Mouse (Mus musculus) monocyte, adult 5-6 weeks (primary cell): ENCODE data around the gene Btbd19. TPM values are rescaled to one million over a fixed set of nuclear protein-coding genes. Genes with fewer than 3 reads are reported as not detected.
A peak's percentile ranks its signal among the peaks of the same experiment; 100 is the strongest.

Experiments
- ATAC-seq: fragments of 153-309, 156-312 bp; replicated peaks from 2 replicates; pipeline ENCODE4 v1.8.0; 2017; ENCODE audit warnings: mild to moderate bottlenecking; ENCODE audit not compliant: low TSS enrichment, insufficient number of reproducible peaks, severe bottlenecking, poor library complexity, low FRiP score
- total RNA-seq: library from RNA; stranded (forward); fragments of 200-1000, 200-491, 200-594 nt; gene quantifications from 3 replicates; pipeline ENCODE4 v1.2.3, GENCODE M21; 2017

Btbd19 gene
- total RNA-seq, 1 experiment from 2014 or later: 16.9 TPM

- no peak for ATAC-seq
These were observed 13.0 kb upstream of the Btbd19 start for GRCm38 (mm10) chr4:117138295-117139216.

- peak; percentile 60 for ATAC-seq
These were observed 10.5 kb upstream of the Btbd19 start for GRCm38 (mm10) chr4:117136034-117136433.

GRCm38 (mm10) chr4:117134601-117134995, 9.1 kb upstream of the Btbd19 start:
- no peak for ATAC-seq

GRCm38 (mm10) chr4:117133817-117134600, 8.5 kb upstream of the Btbd19 start, which contains the start of gene Plk3:
TSS of gene Plk3 (minus strand) at chr4:117133963.
- ATAC-seq: peak; percentile 93

- no peak for ATAC-seq
These were observed 7.9 kb upstream of the Btbd19 start for GRCm38 (mm10) chr4:117133366-117133796.

GRCm38 (mm10) chr4:117132794-117133143, 7.2 kb upstream of the Btbd19 start:
- ATAC-seq: no peak

- ATAC-seq: no peak
These were observed 6.6 kb upstream of the Btbd19 start for GRCm38 (mm10) chr4:117131890-117132793.

- ATAC-seq: no peak
These were observed 5.7 kb upstream of the Btbd19 start for GRCm38 (mm10) chr4:117131198-117131597.

- ATAC-seq: no peak
These were observed 5.3 kb upstream of the Btbd19 start for GRCm38 (mm10) chr4:117130790-117131189.

- no peak for ATAC-seq
These were observed 2.6 kb upstream of the Btbd19 start for GRCm38 (mm10) chr4:117127991-117128686.

- ATAC-seq: peak; percentile 18; the same call in 1 of the 2 replicates
These were observed 1.3 kb upstream of the Btbd19 start, which contains the start of gene Tctex1d4 for GRCm38 (mm10) chr4:117126675-117127290. TSS of gene Tctex1d4 (plus strand) at chr4:117126794.

- peak; percentile 64 for ATAC-seq
These were observed 567 bp upstream of the Btbd19 start for GRCm38 (mm10) chr4:117125910-117126674.

GRCm38 (mm10) chr4:117124518-117125347, 792 bp downstream of the Btbd19 start:
- peak; percentile 28 for ATAC-seq

GRCm38 (mm10) chr4:117124218-117124517, 1.4 kb downstream of the Btbd19 start:
- no peak for ATAC-seq

- no peak for ATAC-seq
These were observed 1.8 kb downstream of the Btbd19 start for GRCm38 (mm10) chr4:117123546-117124217.

GRCm38 (mm10) chr4:117122209-117122608, 3.3 kb downstream of the Btbd19 start:
- ATAC-seq: no peak
